Mouse (Mus musculus) 3134 (cell line): ENCODE results near the gene Sh3rf1.

Experiments used
- DNase-seq: peaks from one replicate; pipeline ENCODE4 v3.0.0-alpha.2; 2011; ENCODE audit warnings: low spot score; ENCODE audit not compliant: insufficient read length; ENCODE audit errors: extremely low read depth

Gene Sh3rf1

DNA sequence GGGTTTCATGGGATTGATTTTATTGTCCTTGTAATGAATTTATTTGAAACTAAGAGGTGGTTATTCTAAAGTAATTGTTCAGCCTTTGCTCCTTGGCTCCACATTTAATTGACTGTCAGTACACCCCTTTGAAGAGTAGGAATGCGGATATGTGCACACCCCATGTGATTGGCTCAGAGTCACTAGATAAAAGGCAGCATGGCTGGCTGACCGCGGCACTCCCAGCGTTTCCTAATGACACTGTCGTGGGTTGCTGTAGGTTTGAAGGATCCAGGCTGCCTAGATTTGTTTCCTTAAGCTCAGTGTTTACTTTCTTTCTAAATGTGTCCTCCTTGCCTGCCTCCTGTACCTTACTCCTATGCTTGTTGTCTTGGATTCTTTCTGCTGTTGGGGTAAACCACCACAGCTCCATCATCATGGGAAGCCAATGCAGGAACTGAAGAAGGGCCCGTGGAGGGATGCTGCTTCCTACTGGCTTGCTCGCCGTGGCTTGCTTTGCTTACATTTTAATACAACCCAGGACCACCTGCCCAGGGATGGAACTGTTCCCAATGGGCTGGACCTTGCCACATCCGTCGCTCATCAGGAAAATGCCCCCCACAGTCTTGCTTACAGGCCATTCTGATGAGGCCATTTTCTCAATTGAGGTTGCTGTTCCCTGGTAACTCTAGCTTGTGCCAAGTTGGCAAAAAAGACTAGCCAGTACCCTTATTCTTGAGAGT lies 93.3 kb downstream of the Sh3rf1 start:
- DNase-seq = no peak

DNA sequence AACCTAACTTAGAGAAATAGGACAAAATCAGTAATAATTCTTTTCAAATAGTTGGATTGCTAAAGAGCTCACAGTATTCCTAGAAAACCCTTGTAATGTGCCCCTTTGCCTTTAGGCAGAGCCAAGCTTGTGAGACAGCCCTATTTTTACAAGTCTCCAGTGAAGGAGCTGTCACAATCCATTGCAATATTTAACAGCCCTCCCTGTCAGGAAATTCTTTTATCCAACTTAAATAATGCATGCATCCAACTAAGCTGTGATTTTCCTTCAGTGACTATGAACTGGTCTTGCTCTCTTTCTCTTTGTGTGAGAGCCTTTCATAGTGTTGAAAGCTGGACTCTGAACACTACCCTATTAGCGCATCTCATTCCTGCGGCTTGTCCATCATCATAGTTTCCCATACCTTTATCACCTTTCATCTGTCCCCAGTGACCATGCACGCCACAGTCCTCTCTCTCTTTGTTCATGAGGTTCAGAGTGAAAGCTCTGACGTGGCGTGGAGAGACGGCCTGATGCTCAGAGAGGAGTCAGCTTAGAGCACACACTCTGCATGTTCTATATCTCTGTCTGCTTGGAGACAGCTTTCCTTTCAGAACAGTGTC lies 94.0 kb downstream of the Sh3rf1 start:
- DNase-seq = no peak

DNA sequence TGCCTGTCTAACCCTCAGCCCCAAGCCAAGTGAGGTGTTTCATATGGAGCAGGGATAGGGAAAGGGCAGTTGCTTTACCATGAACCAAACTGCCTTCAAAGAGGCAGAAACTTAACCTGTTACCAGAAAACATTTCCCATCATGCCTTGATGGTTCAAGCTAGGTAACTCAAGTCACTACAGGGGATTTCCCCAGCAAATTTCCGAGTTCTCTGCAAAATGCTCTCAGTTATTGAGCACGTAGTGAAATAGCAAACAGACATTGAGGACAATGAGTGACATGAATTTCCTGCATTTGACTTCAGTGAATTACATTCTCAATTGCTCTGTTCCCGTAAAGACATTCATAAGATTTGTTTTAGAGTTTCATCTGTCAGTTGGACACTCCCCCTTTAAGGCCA lies 97.5 kb downstream of the Sh3rf1 start:
- no peak for DNase-seq

DNA sequence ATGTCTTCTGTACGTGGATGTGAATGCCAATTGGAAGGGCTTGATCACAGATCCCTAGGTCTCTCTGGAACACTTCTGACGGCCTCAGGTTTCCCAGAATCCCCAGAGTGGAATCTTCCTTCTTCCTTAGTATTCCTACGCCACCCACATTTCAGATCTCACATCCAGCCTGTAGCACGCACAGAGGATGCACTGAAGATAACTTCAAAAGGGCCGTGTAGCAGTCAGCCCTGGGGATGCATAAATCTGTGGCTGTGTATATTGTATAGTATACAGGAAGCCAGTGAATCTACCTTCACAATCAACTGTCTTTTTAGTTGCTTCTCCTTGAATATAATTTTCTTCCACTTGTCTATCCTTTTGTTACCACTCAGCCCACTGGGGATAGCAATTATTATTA lies 98.1 kb downstream of the Sh3rf1 start:
- DNase-seq = no peak

DNA sequence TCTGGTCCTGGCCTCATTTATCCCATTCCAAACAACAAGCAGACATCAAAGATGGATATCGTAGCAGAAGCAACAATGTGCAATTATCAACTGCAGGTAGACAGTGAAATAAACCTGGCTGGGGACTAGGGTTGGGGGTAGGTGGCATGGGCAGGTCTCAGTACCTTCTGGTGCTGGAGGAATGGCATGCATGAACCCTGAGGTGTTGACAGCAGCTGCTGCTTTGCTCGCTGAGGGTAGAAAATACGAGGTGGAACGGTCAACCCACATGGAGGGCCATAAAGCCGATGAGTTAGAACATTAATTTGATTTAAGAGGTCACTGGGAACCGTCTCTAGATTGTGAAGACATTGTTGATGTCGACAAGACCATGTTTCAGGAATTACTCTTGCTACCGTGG lies 98.8 kb downstream of the Sh3rf1 start:
- no peak for DNase-seq

DNA sequence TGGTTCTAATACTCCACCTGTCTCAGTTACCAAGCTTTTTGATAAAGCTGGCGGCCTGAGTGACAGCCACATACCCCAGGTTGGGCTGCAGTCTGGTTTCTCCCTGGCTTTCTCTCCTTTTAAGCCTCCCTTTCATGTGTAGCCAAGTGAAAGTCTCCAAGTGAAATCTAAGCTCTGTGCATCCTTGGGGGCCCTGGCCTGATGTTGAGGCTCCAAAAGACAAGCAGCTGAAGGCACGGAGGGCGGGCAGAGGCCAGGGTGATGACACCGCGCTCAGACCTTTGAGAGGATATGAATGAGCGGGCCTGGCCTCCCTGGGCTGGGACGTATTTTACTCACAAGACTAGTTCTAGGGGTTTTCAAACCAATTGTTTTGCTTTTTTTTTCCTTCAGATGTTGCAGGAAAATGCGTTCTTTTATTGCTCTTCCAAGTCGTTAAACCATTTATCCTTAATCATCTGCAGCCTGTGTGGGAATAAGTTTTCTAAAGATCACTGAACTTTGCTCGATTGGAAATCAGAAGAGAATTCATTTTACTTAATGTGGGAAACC lies 100.8 kb downstream of the Sh3rf1 start:
- DNase-seq = no peak

DNA sequence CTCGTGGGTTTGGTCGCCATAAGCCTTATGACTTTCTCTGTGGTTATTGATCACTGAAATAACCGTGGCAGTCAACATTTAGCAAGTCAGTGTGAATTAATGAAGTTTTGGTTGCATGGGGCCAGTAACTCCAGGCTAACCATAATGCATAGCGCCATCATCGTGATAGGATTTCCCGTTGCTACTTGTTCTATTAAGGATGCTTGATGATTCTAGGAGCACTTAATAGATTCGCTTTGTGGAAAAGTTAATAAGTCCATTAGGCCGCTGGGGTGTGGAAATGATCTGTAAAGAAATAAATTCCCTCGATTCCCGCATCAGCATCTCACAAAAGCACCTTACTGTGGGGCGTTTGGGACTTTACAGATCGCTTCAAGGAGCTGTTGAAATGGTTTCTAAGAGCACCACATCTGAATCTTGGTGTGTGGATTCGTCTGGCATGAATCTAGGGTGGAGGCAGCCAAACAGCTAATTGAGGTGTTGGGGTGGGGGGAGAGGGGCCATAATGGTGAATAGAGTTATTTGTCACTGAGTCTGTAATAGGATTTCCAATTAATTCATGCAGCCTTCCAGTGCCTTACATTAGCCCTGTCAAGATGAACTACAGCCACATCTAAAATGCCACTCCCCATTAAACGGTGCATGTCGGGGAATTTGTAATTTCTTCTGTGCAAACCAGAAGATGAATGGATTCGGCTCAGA lies 101.5 kb downstream of the Sh3rf1 start:
- no peak for DNase-seq

DNA sequence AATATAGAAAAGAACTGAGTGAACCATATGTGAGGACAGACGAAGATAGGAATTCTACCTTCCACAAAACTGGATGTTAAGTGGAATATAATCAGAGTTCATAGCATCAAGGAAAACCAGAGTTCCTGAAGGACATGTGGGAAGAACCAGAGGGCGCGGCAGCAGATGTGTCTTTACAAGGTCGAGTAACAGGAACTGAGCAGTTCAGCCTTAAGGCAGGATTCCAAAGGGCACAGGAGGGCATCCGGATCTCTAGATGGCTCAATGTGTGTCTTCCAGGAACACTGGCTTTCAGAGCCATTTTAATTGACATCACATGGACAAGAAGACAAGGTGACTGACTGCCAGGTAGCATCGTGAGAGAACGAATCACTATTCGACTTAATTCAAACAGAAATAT lies 102.6 kb downstream of the Sh3rf1 start:
- DNase-seq = no peak

DNA sequence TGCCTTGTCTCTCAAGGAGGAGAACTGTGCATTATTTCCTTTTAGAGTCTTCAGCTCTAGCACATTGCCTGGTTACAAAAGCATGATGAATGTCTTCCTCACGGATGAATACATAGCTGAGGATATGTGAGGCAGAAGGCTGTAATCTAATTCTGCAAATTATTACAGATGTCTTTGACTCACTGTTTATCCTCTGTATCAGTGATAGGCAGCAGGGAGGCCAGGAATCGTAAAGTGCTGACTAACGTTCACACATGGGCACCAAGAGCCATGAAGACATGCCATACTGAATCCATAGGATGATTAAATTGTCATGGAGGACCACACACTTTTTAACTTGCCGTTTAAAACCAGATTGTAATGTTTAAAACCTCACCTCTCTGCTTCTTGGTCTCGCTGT lies 103.7 kb downstream of the Sh3rf1 start:
- no peak for DNase-seq

DNA sequence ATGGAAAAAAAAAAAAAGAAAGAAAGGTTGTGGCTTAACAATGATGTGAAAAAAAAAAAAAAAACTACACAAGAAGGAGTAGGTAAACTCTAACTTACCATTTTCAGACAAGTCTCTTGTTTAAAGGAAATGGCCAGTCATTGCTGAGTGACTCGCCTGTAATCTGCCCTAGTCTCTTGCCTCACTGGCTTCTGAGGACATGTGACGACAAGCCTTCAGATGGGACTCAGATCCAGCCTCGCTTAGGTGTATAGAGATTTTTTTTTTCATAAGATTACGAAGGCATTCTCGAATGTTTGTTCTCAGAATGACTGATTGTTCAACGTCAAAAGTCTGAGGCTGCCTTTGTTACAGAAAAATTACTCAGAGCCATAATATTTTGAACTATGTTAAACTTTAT lies 116.0 kb downstream of the Sh3rf1 start:
- no peak for DNase-seq

DNA sequence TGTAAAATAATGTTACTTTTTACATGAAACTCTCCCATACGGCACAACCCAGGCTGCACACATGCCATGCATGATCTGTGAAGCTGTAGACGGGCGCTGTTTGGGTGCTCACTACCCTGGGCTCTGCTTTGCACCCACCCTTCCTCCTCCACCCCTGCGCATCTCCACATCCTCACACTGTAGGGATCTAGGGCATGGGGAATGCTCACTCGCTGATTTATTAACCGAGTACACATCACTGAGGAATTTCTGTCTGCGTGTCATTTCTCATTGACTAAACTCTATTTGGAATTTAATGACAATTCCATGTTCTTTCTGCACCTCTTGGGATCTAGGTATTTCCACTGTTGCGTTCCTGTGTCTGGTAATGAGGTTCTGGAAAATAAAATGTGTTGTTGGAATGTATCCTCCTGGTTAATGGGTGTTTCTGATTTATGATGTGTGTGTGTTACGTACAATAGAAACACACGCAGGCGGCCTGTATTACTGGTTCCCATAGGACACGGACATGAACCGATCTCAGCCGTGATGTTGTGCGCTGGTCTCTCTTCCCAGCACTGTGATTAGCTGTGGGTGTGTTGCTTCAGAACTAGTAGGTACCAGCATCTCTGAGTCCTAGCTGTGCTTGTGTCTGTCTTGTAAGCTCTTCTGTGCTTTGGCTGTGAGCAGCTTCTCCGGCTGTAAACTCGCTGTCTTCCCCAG lies 116.8 kb downstream of the Sh3rf1 start:
- no peak for DNase-seq

DNA sequence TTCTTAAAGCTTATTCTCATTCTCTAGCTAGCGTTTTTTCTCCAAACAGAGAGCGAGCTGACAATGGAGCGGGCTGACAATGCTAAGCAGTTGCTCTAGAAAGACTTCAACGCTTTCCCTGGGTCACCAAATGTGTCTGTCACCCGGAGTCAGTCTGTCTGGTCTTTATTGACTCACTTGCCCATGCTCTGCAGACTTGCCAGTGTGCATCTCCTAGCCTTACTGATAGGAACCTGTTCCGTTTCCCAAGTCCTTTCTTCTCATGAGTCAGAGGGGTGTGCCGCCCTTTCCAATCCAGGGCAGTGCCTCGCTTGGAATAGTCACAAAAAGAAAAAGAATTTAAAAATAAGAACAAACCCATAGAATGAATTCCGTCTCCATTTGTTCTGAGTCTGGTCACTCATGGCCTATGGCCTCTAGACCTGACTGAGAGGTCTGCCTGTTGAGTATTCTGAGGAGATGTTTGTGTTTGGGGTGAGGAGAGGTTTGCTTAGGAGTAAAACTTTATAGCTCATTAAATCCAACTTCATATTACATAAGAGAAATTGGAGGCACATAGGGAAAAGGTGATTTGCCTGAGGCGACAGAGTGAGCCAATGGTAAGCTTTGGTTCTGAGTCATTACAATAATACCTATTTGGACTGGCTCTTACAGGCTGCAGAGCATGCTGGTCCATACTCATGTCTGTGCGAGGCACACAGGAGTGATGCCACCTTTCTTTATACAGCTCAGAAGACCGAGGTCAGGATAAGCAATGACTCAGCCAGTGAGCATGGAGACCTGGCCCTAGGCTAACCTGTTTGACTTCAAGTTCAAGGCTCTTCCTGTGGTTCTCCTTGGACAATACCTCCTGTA lies 118.1 kb downstream of the Sh3rf1 start:
- no peak for DNase-seq

DNA sequence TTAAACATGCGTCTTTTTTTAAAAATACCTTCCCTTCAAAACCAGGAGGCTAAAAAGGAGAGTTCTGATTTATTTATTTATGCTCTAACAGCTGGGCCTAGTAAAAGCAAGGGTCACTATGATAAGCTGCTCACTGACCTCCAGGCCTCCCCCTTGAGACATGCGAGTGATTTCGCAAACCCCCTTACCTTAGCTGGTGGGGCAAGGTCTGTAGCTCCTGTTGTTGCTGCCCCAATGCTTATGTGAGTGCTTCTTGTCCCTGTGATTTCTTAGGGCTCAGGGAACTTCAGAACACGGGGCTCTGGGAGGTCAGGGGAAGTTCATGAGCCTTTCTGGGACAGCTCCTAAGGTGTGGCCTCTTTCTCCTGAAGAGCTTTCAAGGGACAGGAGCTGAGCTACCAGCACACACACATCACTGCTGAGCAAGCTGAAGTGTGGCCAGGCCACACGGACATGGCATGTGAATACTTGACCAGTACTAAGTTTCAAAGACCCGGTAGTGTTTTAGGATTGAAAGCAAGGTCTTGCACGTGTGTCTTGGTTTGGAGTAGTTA lies 118.9 kb downstream of the Sh3rf1 start:
- no peak for DNase-seq

DNA sequence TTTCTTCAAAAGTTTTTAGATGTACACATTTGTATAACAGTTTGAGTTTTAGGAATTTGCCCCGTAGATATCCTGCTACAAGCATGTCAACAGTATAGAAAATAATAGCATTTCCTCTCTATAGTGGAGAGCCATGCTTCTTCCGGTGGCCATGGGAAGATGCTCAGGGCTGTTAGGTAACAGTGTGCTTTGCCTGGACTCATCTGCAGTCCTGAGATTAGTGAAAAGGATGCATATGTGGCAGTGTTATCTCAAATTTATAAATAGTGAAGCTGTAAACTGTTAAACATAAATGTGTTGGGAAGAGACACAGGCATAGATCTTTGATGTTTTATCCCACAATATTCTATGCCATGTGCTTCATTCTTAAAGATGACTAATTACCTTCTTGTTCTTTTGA lies 120.8 kb downstream of the Sh3rf1 start:
- DNase-seq = no peak

DNA sequence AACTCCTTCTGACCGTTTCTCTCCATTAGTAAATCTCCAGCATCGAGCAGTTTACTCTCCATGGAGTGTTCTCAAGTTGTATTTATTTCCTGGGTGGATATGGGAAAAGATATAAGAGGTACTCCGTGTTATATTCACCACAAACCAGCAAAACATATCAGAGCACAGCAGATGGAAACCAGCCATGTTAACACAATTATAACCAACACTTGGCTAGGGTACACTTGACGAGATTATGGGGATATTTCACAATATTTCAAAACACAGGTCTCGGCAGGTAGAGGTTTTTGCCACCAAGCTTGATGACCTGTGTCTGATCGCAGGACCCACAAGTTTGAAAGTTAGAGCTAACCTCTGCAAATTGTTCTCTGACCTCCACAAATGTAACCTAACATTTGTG lies 123.3 kb downstream of the Sh3rf1 start:
- DNase-seq = no peak

DNA sequence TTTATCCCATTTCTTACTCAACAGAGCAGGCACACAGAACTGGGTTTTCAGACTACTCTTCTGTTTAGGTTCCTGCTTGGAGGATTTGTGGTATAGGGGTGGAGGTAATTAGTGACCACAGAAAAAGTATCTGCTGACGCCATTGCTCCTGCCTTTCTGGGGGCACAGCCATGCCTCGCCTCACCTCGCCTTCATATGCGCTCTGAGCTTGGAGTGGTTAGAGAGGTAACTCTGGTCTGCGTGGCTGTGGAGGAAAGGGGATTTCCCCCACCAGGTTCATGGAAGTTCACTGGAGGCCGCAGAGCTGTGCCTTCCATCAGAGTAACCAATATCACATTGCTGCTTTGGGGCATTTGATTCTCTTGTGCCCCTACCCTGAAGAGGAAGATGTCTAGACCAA lies 123.9 kb downstream of the Sh3rf1 start:
- no peak for DNase-seq

DNA sequence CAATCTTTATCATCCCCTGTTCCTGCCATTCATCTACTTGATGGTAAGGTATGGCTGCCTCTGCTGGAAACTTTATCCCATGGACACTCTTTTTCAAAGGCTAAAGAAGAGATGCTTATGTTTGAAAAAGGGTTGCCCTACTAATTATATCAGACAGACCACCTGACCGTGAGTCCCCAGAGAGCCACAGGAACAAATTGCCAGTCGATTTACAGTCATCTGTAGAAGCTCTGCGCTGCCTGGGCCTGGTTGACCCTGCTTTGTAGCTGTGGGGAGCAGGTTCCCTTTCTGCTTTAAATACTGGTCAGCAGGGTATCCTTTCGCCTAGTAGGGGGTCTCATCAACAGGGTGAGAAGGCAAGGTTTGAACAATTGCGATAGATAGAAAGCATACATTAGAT lies 124.4 kb downstream of the Sh3rf1 start:
- no peak for DNase-seq

DNA sequence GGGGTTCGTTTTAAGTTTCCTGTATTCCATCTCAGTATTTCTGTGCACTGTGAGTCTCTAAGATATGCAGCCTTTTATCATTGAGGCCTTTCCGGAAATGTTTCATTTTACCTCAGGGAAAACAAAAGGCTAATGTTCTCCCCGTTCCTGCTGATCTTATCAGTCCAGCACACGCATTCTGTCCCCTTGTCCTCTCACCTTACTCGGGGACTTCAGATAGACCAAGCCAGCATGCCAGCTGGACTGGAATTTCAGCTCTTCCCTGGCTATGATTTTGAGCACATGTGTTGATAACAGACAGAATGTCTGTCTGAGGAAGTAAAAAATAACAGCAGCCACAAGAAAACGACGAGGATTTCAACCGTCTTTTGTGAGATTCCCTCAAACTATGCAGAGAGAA lies 124.8 kb downstream of the Sh3rf1 start:
- no peak for DNase-seq

DNA sequence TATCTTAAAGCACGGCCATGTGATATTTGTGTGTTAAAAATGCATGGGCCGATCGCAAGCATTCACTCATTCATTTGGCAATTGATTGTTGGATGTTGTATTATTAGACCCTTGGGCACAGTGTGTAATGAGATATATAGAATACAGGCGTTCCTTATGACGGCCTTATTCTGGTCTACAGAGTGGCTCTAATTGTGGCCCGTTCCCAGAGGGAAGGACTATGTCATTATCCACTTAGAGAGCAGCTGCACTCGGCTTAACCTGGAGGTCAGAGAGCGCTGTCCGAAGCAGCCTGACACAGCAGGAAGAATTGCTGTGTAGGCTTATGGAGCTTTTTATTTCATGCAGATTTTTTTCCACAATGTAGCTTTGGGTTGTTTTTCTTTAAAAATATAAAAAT lies 126.8 kb downstream of the Sh3rf1 start:
- DNase-seq = no peak

DNA sequence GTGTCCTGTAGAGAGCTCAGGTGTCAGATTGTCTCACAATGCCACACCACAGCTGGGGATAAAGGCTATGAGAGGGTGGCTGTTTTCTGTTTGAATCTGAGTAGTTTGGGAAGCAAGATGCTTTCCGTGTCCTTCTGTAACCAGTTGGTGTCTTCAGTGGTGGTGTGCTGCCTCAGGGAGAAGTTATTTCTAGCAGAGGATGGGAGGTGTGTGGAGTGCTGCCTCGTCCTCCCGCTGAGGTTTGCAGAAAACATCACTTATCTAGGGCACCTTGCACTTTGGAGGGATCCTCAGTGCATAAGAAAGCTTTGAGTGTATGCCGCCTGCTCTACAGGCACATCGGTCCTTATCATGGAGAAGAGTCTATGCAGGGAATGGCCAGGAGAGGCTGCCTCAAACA lies 128.0 kb downstream of the Sh3rf1 start:
- DNase-seq = no peak
